ENCODE assay signal across 8 mouse cellular contexts in genomic region chr2:25224766-25225752, GRCm38 (mm10). TPM values are rescaled to one million over a fixed set of nuclear protein-coding genes. Genes with fewer than 3 reads are reported as not detected.
DNase-seq lines count a peak whose midpoint lies in the region; ATAC-seq and TF ChIP-seq lines count a peak whose summit lies in the region.

No protein-coding gene starts in this region.

- H3K27ac ChIP-seq in cortical plate, adult 2 months (ENCODE audit: insufficient read depth, low read length), result peak overlapping the region; percentile 82
- peak overlapping the region; percentile 98 for H3K27ac ChIP-seq in gastrocnemius, adult 2 months
- peak overlapping the region; percentile 98 for H3K27ac ChIP-seq in hindbrain, embryonic 16.5 days (ENCODE audit: low read depth, low read length)

- H3K4me1 ChIP-seq in cortical plate, adult 2 months (ENCODE audit: control insufficient read depth, insufficient read depth, low read length), result peaks cover 4% of the 10 kb centered on the region; the same call in 1 of the 2 replicates
- H3K4me1 ChIP-seq in hindbrain, embryonic 16.5 days (ENCODE audit: control insufficient read depth, insufficient read depth, low read depth, low read length), result peaks cover 14% of the 10 kb centered on the region

- H3K9ac ChIP-seq in hindbrain, embryonic 16.5 days (ENCODE audit: low read depth, low read length), result peak overlapping the region; percentile 79

- no peaks in the 10 kb centered on the region for H3K27me3 ChIP-seq in hindbrain, embryonic 16.5 days (replicated peaks; ENCODE audit: control insufficient read depth, insufficient read depth, low read length)

- peaks cover 3% of the 10 kb centered on the region; the same call in 1 of the 2 replicates for H3K36me3 ChIP-seq in hindbrain, embryonic 16.5 days (ENCODE audit: control insufficient read depth, insufficient read depth, low read length)

- H3K9me3 ChIP-seq in hindbrain, embryonic 16.5 days (ENCODE audit: control insufficient read depth, low read length), result no peaks in the 10 kb centered on the region

- intact Hi-C loops in gastrocnemius, adult 2 months (cut with DNase I), result loop anchor here (5.0 kb wide), 1 partner anchor 67 kb away; no protein-coding TSS in a partner anchor

- peak overlapping the region; percentile 56 for H3K4me2 ChIP-seq in hindbrain, embryonic 16.5 days (ENCODE audit: low read length)

- ATAC-seq in activated CD4-positive, CD25-positive, alpha-beta regulatory T cell, adult 4 months, result peak; percentile 87
- peak; percentile 98 for ATAC-seq in hindbrain, embryonic 16.5 days

- DNase-seq in gastrocnemius, adult 2 months, result peak; percentile 99
- peak; percentile 100 for DNase-seq in left cerebral cortex, adult 11 months (ENCODE audit: low spot score)
- peak; percentile 100 for DNase-seq in lung, postnatal 36 days
- peak; percentile 99 for DNase-seq in retina, embryonic 14.5 days (ENCODE audit: low spot score)
- DNase-seq in thymus, postnatal 4 days, result peak; percentile 94

- 2% methylated on average over 34 of the region's 41 CpGs for WGBS in hindbrain, embryonic 16.5 days

- TF ChIP-seq POLR2A in cortical plate, adult 2 months (IDR thresholded peaks at IDR 0.05; ENCODE audit: extremely low read depth, insufficient read depth, low read length), result peak; percentile 85

- no peak for TF ChIP-seq CTCF in cortical plate, adult 2 months (IDR thresholded peaks at IDR 0.05; ENCODE audit: extremely low read depth, insufficient read depth, low read length)
- TF ChIP-seq CTCF in gastrocnemius, adult 2 months (IDR thresholded peaks at IDR 0.05), result no peak

- peak overlapping the region; percentile 56 for H3K4me3 ChIP-seq in cortical plate, adult 2 months (ENCODE audit: insufficient read depth, low read length)
- H3K4me3 ChIP-seq in gastrocnemius, adult 2 months, result peak overlapping the region; percentile 93
- H3K4me3 ChIP-seq in hindbrain, embryonic 16.5 days (ENCODE audit: low read length), result peak overlapping the region; percentile 57

RNA-seq across cellular contexts. Expression of gene Tubb4b, which starts 0.6 kb away (rescaled TPM):
- 100 to 1,000 TPM; 110 to 150 TPM for polyA plus RNA-seq in activated CD4-positive, CD25-positive, alpha-beta regulatory T cell, adult 4 months (2017; shearing (Covaris generic))
- 527 and 537 TPM in 2 replicates for polyA plus RNA-seq in cortical plate, adult 2 months (2012; rRNA removed)
- total RNA-seq in gastrocnemius, adult 2 months (2021), result 100 to 1,000 TPM; 185 to 269 TPM
- 486 and 553 TPM in 2 replicates for polyA plus RNA-seq in hindbrain, embryonic 16.5 days (2015; fragmentation: Nextera tagmentation; extraction: Ambion mirVana)

RNA-seq across cellular contexts. Expression of gene Fam166a, which starts 6.5 kb away (rescaled TPM):
- not detected for polyA plus RNA-seq in activated CD4-positive, CD25-positive, alpha-beta regulatory T cell, adult 4 months (2017; shearing (Covaris generic))
- 0.19 and 0.21 TPM in 2 replicates for polyA plus RNA-seq in cortical plate, adult 2 months (2012; rRNA removed)
- total RNA-seq in gastrocnemius, adult 2 months (2021), result not detected
- polyA plus RNA-seq in hindbrain, embryonic 16.5 days (2015; fragmentation: Nextera tagmentation; extraction: Ambion mirVana), result 0.39 and 1.0 TPM in 2 replicates

RNA-seq across cellular contexts. Expression of gene Slc34a3, which starts 9.1 kb away (rescaled TPM):
- polyA plus RNA-seq in activated CD4-positive, CD25-positive, alpha-beta regulatory T cell, adult 4 months (2017; shearing (Covaris generic)), result not detected
- polyA plus RNA-seq in cortical plate, adult 2 months (2012; rRNA removed), result 0.26 and 0.44 TPM in 2 replicates
- total RNA-seq in gastrocnemius, adult 2 months (2021), result not detected
- not detected in 2 replicates for polyA plus RNA-seq in hindbrain, embryonic 16.5 days (2015; fragmentation: Nextera tagmentation; extraction: Ambion mirVana)

RNA-seq across cellular contexts. Expression of gene Stpg3, which starts 10.6 kb away (rescaled TPM):
- polyA plus RNA-seq in activated CD4-positive, CD25-positive, alpha-beta regulatory T cell, adult 4 months (2017; shearing (Covaris generic)), result not detected
- 0.11 TPM in 1 of 2 replicates, not detected in the other for polyA plus RNA-seq in cortical plate, adult 2 months (2012; rRNA removed)
- not detected for total RNA-seq in gastrocnemius, adult 2 months (2021)
- polyA plus RNA-seq in hindbrain, embryonic 16.5 days (2015; fragmentation: Nextera tagmentation; extraction: Ambion mirVana), result not detected in 2 replicates

RNA-seq across cellular contexts. Expression of gene Rnf224, which starts 11.5 kb away (rescaled TPM):
- not detected for polyA plus RNA-seq in activated CD4-positive, CD25-positive, alpha-beta regulatory T cell, adult 4 months (2017; shearing (Covaris generic))
- not detected in 2 replicates for polyA plus RNA-seq in cortical plate, adult 2 months (2012; rRNA removed)
- total RNA-seq in gastrocnemius, adult 2 months (2021), result not detected
- not detected in 2 replicates for polyA plus RNA-seq in hindbrain, embryonic 16.5 days (2015; fragmentation: Nextera tagmentation; extraction: Ambion mirVana)

Comparison
In these comparisons a context has a peak if more than half of its experiments do, and no peak if none do; other contexts are left out.
1. Peak in every context shown above with its lines: DNase-seq, ATAC-seq, H3K4me3 ChIP-seq and H3K27ac ChIP-seq.